Mouse (Mus musculus) adrenal gland, postnatal 14 days (tissue): ENCODE measurements around the gene Sema3g. TPM values are rescaled to one million over a fixed set of nuclear protein-coding genes. Genes with fewer than 3 reads are reported as not detected.
A peak's percentile ranks its signal among the peaks of the same experiment; 100 is the strongest.

Source experiments
- DNase-seq: peaks from one replicate; pipeline ENCODE4 v3.0.0; 2021; ENCODE audit warnings: mixed read lengths
- long read RNA-seq, 2 experiments: library from polyadenylated mRNA; stranded (forward); transcript quantifications; one replicate each; pipeline ENCODE4 v2.0.0; 2021
- total RNA-seq: library from RNA; stranded (reverse); gene quantifications from 2 replicates; pipeline ENCODE4 v1.2.3, GENCODE M21; 2021

Sema3g gene
- 10.9 and 13.9 TPM in 2 replicates for total RNA-seq
- long read RNA-seq, experiment 1, partial matches to known transcripts = 0 of 2 reads
- long read RNA-seq, experiment 1, other reads (novel, unspliced or antisense) = 2 of 2 reads
- long read RNA-seq, experiment 2, partial matches to known transcripts = 2 of 2 reads
- long read RNA-seq, experiment 2, other reads (novel, unspliced or antisense) = 0 of 2 reads

GRCm38 (mm10) chr14:31217666-31218065, at the start of gene Sema3g:
Gene Sema3g, plus strand, starts transcription at chr14:31217860.
- peak; percentile 84 for DNase-seq

- peak; percentile 63 for DNase-seq
Observed at GRCm38 (mm10) chr14:31168425-31168824, 49.2 kb upstream of the Sema3g start, which contains the start of gene Stab1. Gene Stab1, minus strand, starts transcription at chr14:31168641.

GRCm38 (mm10) chr14:31169508-31169907, 48.2 kb upstream of the Sema3g start:
- DNase-seq = no peak

- no peak for DNase-seq
Observed at GRCm38 (mm10) chr14:31170963-31171362, 46.7 kb upstream of the Sema3g start.

GRCm38 (mm10) chr14:31171386-31171785, 46.3 kb upstream of the Sema3g start:
- DNase-seq = peak; percentile 57

GRCm38 (mm10) chr14:31171821-31172220, 45.8 kb upstream of the Sema3g start:
- no peak for DNase-seq

GRCm38 (mm10) chr14:31172781-31173455, 44.7 kb upstream of the Sema3g start:
- peak; percentile 48 for DNase-seq

- no peak for DNase-seq
Observed at GRCm38 (mm10) chr14:31173537-31173936, 44.1 kb upstream of the Sema3g start.

- no peak for DNase-seq
Observed at GRCm38 (mm10) chr14:31177287-31177686, 40.4 kb upstream of the Sema3g start.

- no peak for DNase-seq
Observed at GRCm38 (mm10) chr14:31177715-31178114, 39.9 kb upstream of the Sema3g start.

GRCm38 (mm10) chr14:31179677-31180365, 37.8 kb upstream of the Sema3g start:
- DNase-seq = no peak

- no peak for DNase-seq
Observed at GRCm38 (mm10) chr14:31181512-31181911, 36.1 kb upstream of the Sema3g start.

GRCm38 (mm10) chr14:31182786-31183290, 34.8 kb upstream of the Sema3g start:
- no peak for DNase-seq

GRCm38 (mm10) chr14:31183541-31183940, 34.1 kb upstream of the Sema3g start:
- DNase-seq = no peak

- no peak for DNase-seq
Observed at GRCm38 (mm10) chr14:31184195-31184594, 33.5 kb upstream of the Sema3g start.

GRCm38 (mm10) chr14:31186656-31187055, 31.0 kb upstream of the Sema3g start:
- peak; percentile 76 for DNase-seq

- DNase-seq = no peak
Observed at GRCm38 (mm10) chr14:31188771-31189181, 28.9 kb upstream of the Sema3g start.

- DNase-seq = no peak
Observed at GRCm38 (mm10) chr14:31189348-31189747, 28.3 kb upstream of the Sema3g start.

- no peak for DNase-seq
Observed at GRCm38 (mm10) chr14:31191936-31192335, 25.7 kb upstream of the Sema3g start.

GRCm38 (mm10) chr14:31193791-31194190, 23.9 kb upstream of the Sema3g start:
- no peak for DNase-seq

GRCm38 (mm10) chr14:31194441-31194840, 23.2 kb upstream of the Sema3g start:
- DNase-seq = no peak

- DNase-seq = peak; percentile 89
Observed at GRCm38 (mm10) chr14:31194891-31195513, 22.7 kb upstream of the Sema3g start.

GRCm38 (mm10) chr14:31195521-31195920, 22.1 kb upstream of the Sema3g start:
- no peak for DNase-seq
